Comparison of ENCODE assay signal across 9 mouse cellular contexts in genomic region chr7:45155590-45155989, GRCm38 (mm10). TPM values are rescaled to one million over a fixed set of nuclear protein-coding genes. Genes with fewer than 3 reads are reported as not detected.
DNase-seq lines count a peak whose midpoint lies in the region; ATAC-seq and TF ChIP-seq lines count a peak whose summit lies in the region.
"Had no signal": no experiment of that assay in that cellular context is flagged by ENCODE, and none has a peak within 500 bp of the region (broad histone marks: within the 10 kb centered on the region; RNA-seq: fewer than 3 reads in every experiment).

No protein-coding gene starts in this region.

- H3K4me1 ChIP-seq in heart, embryonic 16.5 days (ENCODE audit: control insufficient read depth, insufficient read depth, low read length): peaks cover 4% of the 10 kb centered on the region
- H3K4me1 ChIP-seq in E14TG2a.4 (replicated peaks; ENCODE audit: low read depth, low read length): peaks cover 47% of the 10 kb centered on the region
- H3K4me1 ChIP-seq in limb, embryonic 15.5 days: peaks cover 14% of the 10 kb centered on the region; the same call in 1 of the 2 replicates

- no peak overlapping the region for H3K27ac ChIP-seq in heart, embryonic 16.5 days (ENCODE audit: low read length)
- peak overlapping the region; percentile 99; the same call in 1 of the 2 replicates for H3K27ac ChIP-seq in limb, embryonic 15.5 days
- H3K27ac ChIP-seq: liver, embryonic 14.5 days had no signal

- TF ChIP-seq CTCF in E14TG2a.4 (conservative IDR thresholded peaks at IDR 0.05; ENCODE audit: low read length): no peak

- no peak overlapping the region for H3K4me3 ChIP-seq in heart, embryonic 16.5 days (ENCODE audit: low read length)
- peak overlapping the region; percentile 51 for H3K4me3 ChIP-seq in E14TG2a.4 (replicated peaks; ENCODE audit: low read length)
- H3K4me3 ChIP-seq in limb, embryonic 15.5 days: no peak overlapping the region

- peaks cover 6% of the 10 kb centered on the region; the same call in 1 of the 2 replicates for H3K36me3 ChIP-seq in heart, embryonic 16.5 days (ENCODE audit: control insufficient read depth, insufficient read depth)
- peaks cover 50% of the 10 kb centered on the region for H3K36me3 ChIP-seq in E14TG2a.4 (ENCODE audit: insufficient read depth, low read length)
- H3K36me3 ChIP-seq in limb, embryonic 15.5 days: peaks cover 35% of the 10 kb centered on the region

- DNase-seq in heart, postnatal 10 days: no peak
- peak; percentile 98 for DNase-seq in MEL-GATA-1-ER (ENCODE audit: extremely low read depth, low read depth)
- DNase-seq in right cerebral cortex, postnatal 4 days: no peak
- DNase-seq in layer of hippocampus, adult 18-20 months (ENCODE audit: low spot score in 2 of 2): no peak

- no peaks in the 10 kb centered on the region for H3K9me3 ChIP-seq in heart, embryonic 16.5 days (replicated peaks; ENCODE audit: control insufficient read depth, low read length)
- no peaks in the 10 kb centered on the region for H3K9me3 ChIP-seq in E14TG2a.4 (ENCODE audit: low read length)
- no peaks in the 10 kb centered on the region for H3K9me3 ChIP-seq in limb, embryonic 15.5 days

- 86% methylated on average over 9 of the region's 9 CpGs for WGBS in heart, embryonic 16.5 days
- 80% methylated on average over 9 of the region's 9 CpGs for WGBS in limb, embryonic 15.5 days

- no peak overlapping the region for H3K9ac ChIP-seq in heart, embryonic 16.5 days (ENCODE audit: low read length)
- no peak overlapping the region for H3K9ac ChIP-seq in limb, embryonic 15.5 days
- H3K9ac ChIP-seq: liver, embryonic 14.5 days had no signal

- intact Hi-C loops in heart, postnatal 10 days (cut with DNase I): no loop called here

- no peaks in the 10 kb centered on the region for H3K27me3 ChIP-seq in heart, embryonic 16.5 days (ENCODE audit: control insufficient read depth, insufficient read depth, low read length)
- H3K27me3 ChIP-seq in E14TG2a.4 (ENCODE audit: insufficient read depth, low read length): no peaks in the 10 kb centered on the region
- H3K27me3 ChIP-seq in limb, embryonic 15.5 days: no peaks in the 10 kb centered on the region

- H3K4me2 ChIP-seq in heart, embryonic 16.5 days (ENCODE audit: low read depth, low read length): 0 out of 2 replicates have a peak overlapping the region, but pooled peaks have one; percentile 60
- no peak overlapping the region for H3K4me2 ChIP-seq in limb, embryonic 15.5 days

- ATAC-seq in heart, embryonic 16.5 days (replicated peaks; ENCODE audit: extremely low read depth, insufficient read depth, low FRiP score): no peak
- ATAC-seq in limb, embryonic 15.5 days (ENCODE audit: insufficient number of reproducible peaks, low FRiP score, low TSS enrichment, low read depth): no peak

RNA-seq across cellular contexts. Expression of gene Aldh16a1, which starts 1.2 kb away (rescaled TPM):
- polyA plus RNA-seq in heart, embryonic 16.5 days (2015; fragmentation: Nextera tagmentation; extraction: Ambion mirVana): 33.9 and 38.2 TPM in 2 replicates
- total RNA-seq in heart, postnatal 10 days (2021): 10 to 100 TPM; 36.6 to 48.2 TPM
- 44.1 and 49.1 TPM in 2 replicates for polyA plus RNA-seq in limb, embryonic 15.5 days (2015; fragmentation: Nextera tagmentation; extraction: Ambion mirVana)
- total RNA-seq in layer of hippocampus, adult 18-20 months (2021): 10 to 100 TPM; 11.4 to 16.3 TPM

RNA-seq across cellular contexts. Expression of gene Pih1d1, which starts 1.5 kb away (rescaled TPM):
- 76.8 and 82.5 TPM in 2 replicates for polyA plus RNA-seq in heart, embryonic 16.5 days (2015; fragmentation: Nextera tagmentation; extraction: Ambion mirVana)
- total RNA-seq in heart, postnatal 10 days (2021): 10 to 100 TPM; 47.1 to 49.0 TPM
- 76.3 and 84.6 TPM in 2 replicates for polyA plus RNA-seq in limb, embryonic 15.5 days (2015; fragmentation: Nextera tagmentation; extraction: Ambion mirVana)
- total RNA-seq in layer of hippocampus, adult 18-20 months (2021): 10 to 100 TPM; 43.2 to 44.5 TPM

RNA-seq across cellular contexts. Expression of gene Slc17a7, which starts 8.2 kb away (rescaled TPM):
- polyA plus RNA-seq in heart, embryonic 16.5 days (2015; fragmentation: Nextera tagmentation; extraction: Ambion mirVana): 3.6 and 4.7 TPM in 2 replicates
- 1 to 10 TPM; 6.1 to 6.7 TPM for total RNA-seq in heart, postnatal 10 days (2021)
- polyA plus RNA-seq in limb, embryonic 15.5 days (2015; fragmentation: Nextera tagmentation; extraction: Ambion mirVana): 0.12 and 0.24 TPM in 2 replicates
- 1,000 to 10,000 TPM; 1,340 to 1,403 TPM for total RNA-seq in layer of hippocampus, adult 18-20 months (2021)
- polyA plus RNA-seq: neural tube, embryonic 14.5 days had no signal

RNA-seq across cellular contexts. Expression of gene Flt3l, which starts 19.4 kb away (rescaled TPM):
- polyA plus RNA-seq in heart, embryonic 16.5 days (2015; fragmentation: Nextera tagmentation; extraction: Ambion mirVana): 2.3 and 2.8 TPM in 2 replicates
- 1 to 10 TPM; 5.7 to 6.5 TPM for total RNA-seq in heart, postnatal 10 days (2021)
- polyA plus RNA-seq in limb, embryonic 15.5 days (2015; fragmentation: Nextera tagmentation; extraction: Ambion mirVana): 2.1 and 2.7 TPM in 2 replicates
- total RNA-seq in layer of hippocampus, adult 18-20 months (2021): 1 to 10 TPM; 6.9 to 9.5 TPM

RNA-seq across cellular contexts. Expression of gene Gm45713, which starts 19.6 kb away (rescaled TPM):
- polyA plus RNA-seq in heart, embryonic 16.5 days (2015; fragmentation: Nextera tagmentation; extraction: Ambion mirVana): 0.34 TPM in 1 of 2 replicates, not detected in the other
- total RNA-seq in heart, postnatal 10 days (2021): not detected
- 0.65 TPM in 1 of 2 replicates, not detected in the other for polyA plus RNA-seq in limb, embryonic 15.5 days (2015; fragmentation: Nextera tagmentation; extraction: Ambion mirVana)
- total RNA-seq in layer of hippocampus, adult 18-20 months (2021): not detected
- polyA plus RNA-seq: neural tube, embryonic 14.5 days had no signal

Comparison
In these comparisons a context has a peak if more than half of its experiments do, and no peak if none do; other contexts are left out.
1. RNA of gene Slc17a7, which starts 8.2 kb away (total RNA-seq): 1,340 to 1,403 TPM in layer of hippocampus, adult 18-20 months; 6.1 to 6.7 TPM in heart, postnatal 10 days; every median in the first group is over 100 times any median in the second.